Mouse (Mus musculus): ENCODE measurements at regions not wholly inside any gene's neighbourhood (a gene's known extent, or its start where the extent isn't known, plus 50 kb on each side); places are given as distances from the start of the nearest gene placed in this dataset.

- H3K27me3 ChIP-seq (ENCODE audit: control insufficient read depth, insufficient read depth, low read length) = no peaks in the 10 kb centered on the region
- no peak overlapping the region for H3K27ac ChIP-seq (ENCODE audit: control insufficient read depth, insufficient read depth, low read length)
- DNase-seq = no peak
- TF ChIP-seq CTCF (IDR thresholded peaks at IDR 0.05; ENCODE audit: borderline replicate concordance, control insufficient read depth, extremely low read depth, insufficient read depth, low read length, poor library complexity) = no peak
- TF ChIP-seq POLR2A (IDR thresholded peaks at IDR 0.05; ENCODE audit: control insufficient read depth, extremely low read depth, insufficient read depth, low read length, poor library complexity) = no peak
- no peaks in the 10 kb centered on the region for H3K36me3 ChIP-seq (ENCODE audit: control insufficient read depth, insufficient read depth, low read length)
- no peaks in the 10 kb centered on the region for H3K4me1 ChIP-seq (replicated peaks; ENCODE audit: control insufficient read depth, insufficient read depth, low read length)
- H3K4me3 ChIP-seq (ENCODE audit: control insufficient read depth, insufficient read depth, low read length) = no peak overlapping the region
- 92% methylated on average over 6 of the region's 6 CpGs for WGBS
These were observed 395.0 kb upstream of the Adgrl2 start for GRCm38 (mm10) chr3:149385336-149385735.

- Histone ChIP-seq H3K4me3 (ENCODE audit: control insufficient read depth, insufficient read depth, low read length) (no peak overlapping the region), H3K27ac (ENCODE audit: control insufficient read depth, insufficient read depth, low read length) (no peak overlapping the region), H3K27me3 (ENCODE audit: control insufficient read depth, insufficient read depth, low read length) (no peaks in the 10 kb centered on the region), H3K36me3 (ENCODE audit: control insufficient read depth, insufficient read depth, low read length) (no peaks in the 10 kb centered on the region), H3K4me1 (replicated peaks; ENCODE audit: control insufficient read depth, insufficient read depth, low read length) (peaks cover 2% of the 10 kb centered on the region; the same call in 1 of the 2 replicates)
- TF ChIP-seq CTCF (IDR thresholded peaks at IDR 0.05; ENCODE audit: borderline replicate concordance, control insufficient read depth, extremely low read depth, insufficient read depth, low read length, poor library complexity) = no peak
- no peak for TF ChIP-seq POLR2A (IDR thresholded peaks at IDR 0.05; ENCODE audit: control insufficient read depth, extremely low read depth, insufficient read depth, low read length, poor library complexity)
- DNase-seq = no peak
- 92% methylated on average over 10 of the region's 10 CpGs for WGBS
These were observed 391.3 kb upstream of the Adgrl2 start for GRCm38 (mm10) chr3:149381559-149382245.

GRCm38 (mm10) chr3:149381051-149381450, 390.7 kb upstream of the Adgrl2 start:
- Histone ChIP-seq H3K4me3 (ENCODE audit: control insufficient read depth, insufficient read depth, low read length) (no peak overlapping the region), H3K36me3 (ENCODE audit: control insufficient read depth, insufficient read depth, low read length) (no peaks in the 10 kb centered on the region), H3K27me3 (ENCODE audit: control insufficient read depth, insufficient read depth, low read length) (no peaks in the 10 kb centered on the region), H3K4me1 (replicated peaks; ENCODE audit: control insufficient read depth, insufficient read depth, low read length) (peaks cover 2% of the 10 kb centered on the region; the same call in 1 of the 2 replicates), H3K27ac (ENCODE audit: control insufficient read depth, insufficient read depth, low read length) (no peak overlapping the region)
- TF ChIP-seq CTCF (IDR thresholded peaks at IDR 0.05; ENCODE audit: borderline replicate concordance, control insufficient read depth, extremely low read depth, insufficient read depth, low read length, poor library complexity) (no peak), POLR2A (IDR thresholded peaks at IDR 0.05; ENCODE audit: control insufficient read depth, extremely low read depth, insufficient read depth, low read length, poor library complexity) (no peak)
- DNase-seq = no peak
- WGBS = 55% methylated on average over 6 of the region's 6 CpGs

- no peak overlapping the region for H3K27ac ChIP-seq (ENCODE audit: control insufficient read depth, insufficient read depth, low read length)
- no peak for DNase-seq
- H3K4me1 ChIP-seq (replicated peaks; ENCODE audit: control insufficient read depth, insufficient read depth, low read length) = peaks cover 2% of the 10 kb centered on the region; the same call in 1 of the 2 replicates
- H3K27me3 ChIP-seq (ENCODE audit: control insufficient read depth, insufficient read depth, low read length) = no peaks in the 10 kb centered on the region
- no peaks in the 10 kb centered on the region for H3K36me3 ChIP-seq (ENCODE audit: control insufficient read depth, insufficient read depth, low read length)
- 32% methylated on average over 15 of the region's 15 CpGs for WGBS
- no peak overlapping the region for H3K4me3 ChIP-seq (ENCODE audit: control insufficient read depth, insufficient read depth, low read length)
- TF ChIP-seq POLR2A (IDR thresholded peaks at IDR 0.05; ENCODE audit: control insufficient read depth, extremely low read depth, insufficient read depth, low read length, poor library complexity) (no peak), CTCF (IDR thresholded peaks at IDR 0.05; ENCODE audit: borderline replicate concordance, control insufficient read depth, extremely low read depth, insufficient read depth, low read length, poor library complexity) (no peak)
These were observed 389.6 kb upstream of the Adgrl2 start for GRCm38 (mm10) chr3:149379866-149380472.

GRCm38 (mm10) chr3:149379249-149379865, 389.0 kb upstream of the Adgrl2 start:
- no peaks in the 10 kb centered on the region for H3K36me3 ChIP-seq (ENCODE audit: control insufficient read depth, insufficient read depth, low read length)
- peaks cover 2% of the 10 kb centered on the region; the same call in 1 of the 2 replicates for H3K4me1 ChIP-seq (replicated peaks; ENCODE audit: control insufficient read depth, insufficient read depth, low read length)
- no peak for TF ChIP-seq CTCF (IDR thresholded peaks at IDR 0.05; ENCODE audit: borderline replicate concordance, control insufficient read depth, extremely low read depth, insufficient read depth, low read length, poor library complexity)
- no peak for TF ChIP-seq POLR2A (IDR thresholded peaks at IDR 0.05; ENCODE audit: control insufficient read depth, extremely low read depth, insufficient read depth, low read length, poor library complexity)
- 92% methylated on average over 3 of the region's 3 CpGs for WGBS
- no peak for DNase-seq
- no peak overlapping the region for H3K4me3 ChIP-seq (ENCODE audit: control insufficient read depth, insufficient read depth, low read length)
- H3K27me3 ChIP-seq (ENCODE audit: control insufficient read depth, insufficient read depth, low read length) = no peaks in the 10 kb centered on the region
- no peak overlapping the region for H3K27ac ChIP-seq (ENCODE audit: control insufficient read depth, insufficient read depth, low read length)

- Histone ChIP-seq H3K36me3 (ENCODE audit: control insufficient read depth, insufficient read depth, low read length) (no peaks in the 10 kb centered on the region), H3K27ac (ENCODE audit: control insufficient read depth, insufficient read depth, low read length) (no peak overlapping the region), H3K4me1 (replicated peaks; ENCODE audit: control insufficient read depth, insufficient read depth, low read length) (no peaks in the 10 kb centered on the region), H3K4me3 (ENCODE audit: control insufficient read depth, insufficient read depth, low read length) (no peak overlapping the region), H3K27me3 (ENCODE audit: control insufficient read depth, insufficient read depth, low read length) (no peaks in the 10 kb centered on the region)
- no peak for DNase-seq
- WGBS = 95% methylated on average over 5 of the region's 5 CpGs
- no peak for TF ChIP-seq CTCF (IDR thresholded peaks at IDR 0.05; ENCODE audit: borderline replicate concordance, control insufficient read depth, extremely low read depth, insufficient read depth, low read length, poor library complexity)
- TF ChIP-seq POLR2A (IDR thresholded peaks at IDR 0.05; ENCODE audit: control insufficient read depth, extremely low read depth, insufficient read depth, low read length, poor library complexity) = no peak
These were observed 381.1 kb upstream of the Adgrl2 start for GRCm38 (mm10) chr3:149371439-149371838.

All from thymus, adult 2 months (tissue).